Mouse (Mus musculus): ENCODE data around the gene Laptm5.

GRCm38 (mm10) chr4:130915006-130915667 lies 2.2 kb downstream of the Laptm5 start:
- TF ChIP-seq ZC3H11A (IDR thresholded peaks at IDR 0.05; ENCODE audit: borderline replicate concordance, low read depth, low read length) (no peak), CHD2 (IDR thresholded peaks at IDR 0.05; ENCODE audit: low read depth, low read length) (no peak), MAFK (IDR thresholded peaks at IDR 0.05; ENCODE audit: insufficient read depth, low read depth, low read length) (no peak), ZNF384 (IDR thresholded peaks at IDR 0.05; ENCODE audit: low read depth, low read length) (no peak), HCFC1 (IDR thresholded peaks at IDR 0.05; ENCODE audit: borderline replicate concordance, insufficient read depth, low read length) (no peak)
